Mouse (Mus musculus): Measurements from ENCODE around the gene Tjp2. TPM values are rescaled to one million over a fixed set of nuclear protein-coding genes. Genes with fewer than 3 reads are reported as not detected.

Gene Tjp2
- polyA plus RNA-seq, 1 experiment = 12.9 TPM

DNA sequence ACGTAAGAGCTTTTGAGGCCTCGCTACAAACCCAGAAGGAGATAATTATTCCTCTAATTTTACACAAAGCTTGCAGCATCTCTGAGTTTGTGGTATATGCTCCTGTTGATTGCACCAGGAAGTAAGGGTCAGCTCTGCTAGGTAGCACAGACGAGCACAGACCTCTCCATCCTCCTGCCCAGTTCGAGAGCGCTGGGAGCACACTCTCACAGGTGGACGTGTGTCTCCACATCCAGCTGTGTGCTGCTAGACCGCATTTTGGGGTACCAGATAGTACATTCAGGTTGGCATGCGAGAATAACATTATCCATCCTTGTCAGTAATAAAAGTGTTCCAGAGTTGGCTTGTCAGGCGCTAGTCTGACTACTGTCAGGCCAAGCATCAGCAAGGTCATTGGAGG, 5.8 kb downstream of the Tjp2 start:
- no peak for TF ChIP-seq CTCF (IDR thresholded peaks at IDR 0.05; ENCODE audit: borderline replicate concordance, extremely low read depth, insufficient read depth, insufficient read length)
- TF ChIP-seq POLR2A (IDR thresholded peaks at IDR 0.05; ENCODE audit: borderline replicate concordance, extremely low read depth, insufficient read depth, insufficient read length, poor library complexity, severe bottlenecking) = no peak

DNA sequence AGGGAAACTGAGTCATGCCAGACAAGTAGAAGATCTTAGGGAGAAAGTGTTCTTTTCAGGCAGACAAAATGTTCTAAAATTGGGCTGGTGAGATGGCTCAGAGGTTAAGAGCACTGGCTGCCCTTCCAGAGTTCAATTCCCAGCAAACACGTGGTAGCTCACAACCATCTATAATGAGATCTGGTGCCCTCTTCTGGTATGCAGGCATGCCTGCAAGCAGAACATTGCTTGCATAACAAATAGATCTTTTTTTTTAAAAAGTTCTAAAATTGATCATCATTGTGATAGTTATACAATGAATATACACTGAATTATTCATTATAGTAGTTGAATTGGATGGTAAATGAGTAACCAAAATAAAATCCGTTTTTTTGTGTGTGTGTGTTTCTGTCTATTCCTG, 6.5 kb downstream of the Tjp2 start:
- TF ChIP-seq POLR2A (IDR thresholded peaks at IDR 0.05; ENCODE audit: borderline replicate concordance, extremely low read depth, insufficient read depth, insufficient read length, poor library complexity, severe bottlenecking) (no peak), CTCF (IDR thresholded peaks at IDR 0.05; ENCODE audit: borderline replicate concordance, extremely low read depth, insufficient read depth, insufficient read length) (peak; percentile 33; the same call in 1 of the 2 replicates)

More for the DNA sequence above, 5.8 kb downstream of the Tjp2 start:
- DNase-seq (ENCODE audit: low read depth) = no peak

DNA sequence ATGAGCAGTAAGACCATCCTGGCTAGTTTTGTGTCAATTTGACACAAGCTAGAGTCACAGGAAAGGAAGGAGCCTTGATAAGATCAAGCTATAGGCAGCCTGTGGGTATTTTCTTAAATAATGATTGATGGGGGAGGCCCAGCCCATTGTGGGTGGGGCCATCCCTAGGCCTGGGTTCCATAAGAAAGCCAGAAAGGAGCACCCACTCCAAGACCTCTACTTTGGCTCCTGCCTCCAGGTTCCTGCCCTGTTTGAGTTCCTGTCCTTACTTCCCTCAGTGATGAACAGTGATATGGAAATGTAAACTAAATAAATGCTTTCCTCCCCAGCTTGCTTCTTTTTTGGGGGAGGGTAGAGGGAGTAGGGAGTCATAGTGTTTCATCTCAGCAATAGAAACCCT, 7.0 kb downstream of the Tjp2 start:
- DNase-seq (ENCODE audit: low read depth) = no peak
- TF ChIP-seq CTCF (IDR thresholded peaks at IDR 0.05; ENCODE audit: borderline replicate concordance, extremely low read depth, insufficient read depth, insufficient read length) (no peak), POLR2A (IDR thresholded peaks at IDR 0.05; ENCODE audit: borderline replicate concordance, extremely low read depth, insufficient read depth, insufficient read length, poor library complexity, severe bottlenecking) (no peak)

More for the DNA sequence above, 6.5 kb downstream of the Tjp2 start:
- DNase-seq (ENCODE audit: low read depth) = no peak

DNA sequence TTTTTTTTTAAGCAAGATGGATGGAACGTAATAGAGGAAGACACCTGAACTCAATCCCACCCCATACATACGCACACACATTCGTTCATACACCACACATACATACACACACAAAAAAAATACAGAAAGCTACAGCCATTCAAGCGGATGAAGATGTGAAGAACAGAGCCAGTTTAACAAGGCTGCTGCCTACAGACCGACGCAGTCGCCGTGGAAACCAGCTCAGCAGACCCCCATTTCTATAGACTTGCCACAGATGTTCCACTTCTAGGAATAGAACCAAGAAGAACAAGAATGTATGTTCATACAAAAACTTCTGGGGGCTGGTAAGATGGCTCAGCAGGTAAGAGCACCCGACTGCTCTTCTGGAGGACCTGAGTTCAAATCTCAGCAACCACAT, 8.1 kb downstream of the Tjp2 start:
- peak; percentile 76 for DNase-seq (ENCODE audit: low read depth)
- no peak for TF ChIP-seq POLR2A (IDR thresholded peaks at IDR 0.05; ENCODE audit: borderline replicate concordance, extremely low read depth, insufficient read depth, insufficient read length, poor library complexity, severe bottlenecking)
- TF ChIP-seq CTCF (IDR thresholded peaks at IDR 0.05; ENCODE audit: borderline replicate concordance, extremely low read depth, insufficient read depth, insufficient read length) = no peak

DNA sequence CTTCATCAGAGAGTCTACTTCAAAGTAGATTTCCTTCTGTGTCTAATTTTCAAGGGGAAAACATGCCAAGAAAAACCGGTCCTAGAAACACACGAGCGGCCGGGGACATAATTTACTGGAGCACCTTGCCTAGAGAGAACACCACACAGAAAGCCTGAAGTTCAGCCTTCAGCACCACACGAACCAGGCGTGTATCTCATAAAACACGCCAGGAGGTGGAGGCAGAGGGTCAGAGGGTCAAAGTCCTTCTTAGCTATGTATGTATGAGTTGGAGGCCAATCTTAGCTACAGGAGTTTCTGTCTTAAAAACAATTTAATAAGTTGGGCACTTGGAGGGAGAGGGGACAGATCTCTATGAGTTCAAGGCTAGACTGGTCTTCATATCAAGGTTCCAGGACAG, 9.9 kb downstream of the Tjp2 start:
- DNase-seq (ENCODE audit: low read depth) = no peak
- no peak for TF ChIP-seq CTCF (IDR thresholded peaks at IDR 0.05; ENCODE audit: borderline replicate concordance, extremely low read depth, insufficient read depth, insufficient read length)
- no peak for TF ChIP-seq POLR2A (IDR thresholded peaks at IDR 0.05; ENCODE audit: borderline replicate concordance, extremely low read depth, insufficient read depth, insufficient read length, poor library complexity, severe bottlenecking)

DNA sequence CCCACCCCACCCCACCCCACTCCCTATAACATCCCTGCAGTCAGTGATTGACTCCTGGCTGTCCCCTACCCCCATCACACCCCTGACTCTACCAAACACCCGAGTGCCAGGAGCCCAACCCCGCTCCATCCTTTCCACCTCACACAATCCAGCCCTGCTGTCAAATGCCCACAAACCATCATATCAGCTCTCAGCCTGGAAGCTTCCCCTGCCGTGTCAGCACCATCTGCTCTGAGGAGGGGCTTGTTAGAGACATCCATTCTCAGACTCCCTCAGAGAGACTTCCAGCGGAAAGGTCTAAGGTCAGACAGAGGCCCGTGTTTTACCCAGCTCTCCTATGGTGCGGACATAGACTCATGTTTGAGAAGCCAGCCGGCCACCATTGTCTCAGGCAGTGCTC, 11.5 kb downstream of the Tjp2 start:
- DNase-seq (ENCODE audit: low read depth) = peak; percentile 53
- no peak for TF ChIP-seq CTCF (IDR thresholded peaks at IDR 0.05; ENCODE audit: borderline replicate concordance, extremely low read depth, insufficient read depth, insufficient read length)
- no peak for TF ChIP-seq POLR2A (IDR thresholded peaks at IDR 0.05; ENCODE audit: borderline replicate concordance, extremely low read depth, insufficient read depth, insufficient read length, poor library complexity, severe bottlenecking)

DNA sequence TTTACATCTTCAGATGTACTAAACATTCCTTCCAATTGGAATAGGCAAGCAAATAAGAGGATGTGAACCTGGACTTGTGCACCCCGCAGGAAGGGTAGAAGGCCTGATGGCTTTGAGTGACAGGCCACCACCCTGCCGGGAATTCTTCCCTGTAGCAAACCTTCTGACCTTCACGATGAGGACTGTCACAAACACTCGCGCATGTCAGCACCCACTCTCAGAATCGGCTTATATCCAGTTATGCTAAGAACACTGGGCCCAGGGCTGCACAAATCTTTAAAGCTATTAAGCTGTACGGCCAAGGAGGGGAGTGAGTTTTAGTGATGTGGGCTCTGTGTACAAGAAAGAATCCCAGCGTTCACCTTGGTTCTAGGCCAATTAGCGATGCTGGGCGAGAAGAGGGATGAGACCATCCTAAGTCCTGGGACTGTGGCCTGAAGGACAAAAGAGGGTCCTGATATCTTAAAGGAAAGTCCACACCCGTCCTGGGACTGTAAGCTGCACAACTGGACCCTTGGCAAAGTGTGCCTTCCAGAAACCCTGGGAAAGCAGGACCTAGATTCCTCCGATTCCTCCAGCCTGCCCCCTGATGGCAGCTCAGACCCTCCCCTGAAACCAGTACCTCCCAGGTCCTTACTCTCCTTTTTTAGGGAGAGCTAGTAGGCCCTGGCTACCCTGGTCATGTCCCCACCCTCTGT, 12.1 kb downstream of the Tjp2 start:
- DNase-seq (ENCODE audit: low read depth) = no peak
- no peak for TF ChIP-seq POLR2A (IDR thresholded peaks at IDR 0.05; ENCODE audit: borderline replicate concordance, extremely low read depth, insufficient read depth, insufficient read length, poor library complexity, severe bottlenecking)
- no peak for TF ChIP-seq CTCF (IDR thresholded peaks at IDR 0.05; ENCODE audit: borderline replicate concordance, extremely low read depth, insufficient read depth, insufficient read length)

DNA sequence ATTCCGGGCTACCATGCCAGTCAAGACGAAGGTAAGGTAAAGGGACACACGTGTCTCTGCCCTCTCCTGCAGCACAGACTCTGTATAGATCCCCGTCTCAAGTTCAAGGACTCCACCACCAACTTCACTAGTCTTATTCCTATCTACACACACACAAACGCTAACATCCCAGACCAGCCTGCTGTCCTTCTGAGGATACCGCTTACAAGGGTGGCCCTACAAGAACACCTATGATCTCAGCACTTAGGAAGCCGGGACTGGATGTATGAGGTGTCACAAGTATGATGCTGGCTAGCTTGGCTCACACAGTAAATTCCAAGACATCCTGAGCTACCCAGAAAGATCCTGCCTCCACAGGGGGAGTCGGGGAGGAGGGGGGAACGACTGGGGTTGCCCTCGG, 13.7 kb downstream of the Tjp2 start:
- TF ChIP-seq POLR2A (IDR thresholded peaks at IDR 0.05; ENCODE audit: borderline replicate concordance, extremely low read depth, insufficient read depth, insufficient read length, poor library complexity, severe bottlenecking) = no peak
- TF ChIP-seq CTCF (IDR thresholded peaks at IDR 0.05; ENCODE audit: borderline replicate concordance, extremely low read depth, insufficient read depth, insufficient read length) = no peak
- no peak for DNase-seq (ENCODE audit: low read depth)

DNA sequence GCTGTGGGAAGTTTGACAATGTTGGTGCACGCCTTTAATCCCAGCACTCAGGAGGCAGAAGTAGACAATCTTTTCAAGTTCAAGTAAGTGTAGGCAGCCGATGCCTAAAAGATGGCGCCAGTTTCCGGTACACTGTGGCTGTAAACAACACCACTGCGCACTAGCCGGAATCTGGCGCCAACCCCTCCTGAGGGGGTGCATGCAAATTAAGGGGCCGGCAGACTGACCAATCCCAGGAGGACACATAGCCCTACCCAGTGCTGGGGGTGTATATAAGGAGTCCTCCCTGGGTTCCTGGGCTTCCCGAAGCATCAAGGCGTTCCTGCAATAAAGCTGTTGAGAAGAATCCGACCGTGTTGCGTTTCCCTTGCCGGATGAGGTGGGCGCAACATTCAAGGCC, 15.3 kb downstream of the Tjp2 start:
- no peak for DNase-seq (ENCODE audit: low read depth)
- no peak for TF ChIP-seq POLR2A (IDR thresholded peaks at IDR 0.05; ENCODE audit: borderline replicate concordance, extremely low read depth, insufficient read depth, insufficient read length, poor library complexity, severe bottlenecking)

DNA sequence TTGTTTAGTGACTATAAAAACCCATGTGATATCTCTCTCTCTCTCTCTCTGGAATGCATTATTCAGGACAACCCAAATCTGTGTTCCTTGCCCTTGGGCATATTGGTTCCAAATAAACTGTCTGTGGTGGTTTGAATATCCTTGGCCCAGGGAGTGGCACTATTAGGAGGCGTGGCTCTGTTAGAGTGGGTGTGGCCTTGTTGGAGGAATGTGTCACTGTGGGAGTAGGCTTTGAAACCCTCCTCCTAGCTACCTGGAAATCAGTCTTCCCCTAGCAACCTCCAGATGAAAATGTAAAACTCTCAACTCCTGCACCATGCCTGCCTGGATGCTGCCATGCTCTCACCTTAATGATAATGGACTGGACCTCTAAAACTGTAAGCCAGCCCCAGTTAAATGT, 16.9 kb downstream of the Tjp2 start:
- no peak for DNase-seq (ENCODE audit: low read depth)
- TF ChIP-seq POLR2A (IDR thresholded peaks at IDR 0.05; ENCODE audit: borderline replicate concordance, extremely low read depth, insufficient read depth, insufficient read length, poor library complexity, severe bottlenecking) = no peak
- no peak for TF ChIP-seq CTCF (IDR thresholded peaks at IDR 0.05; ENCODE audit: borderline replicate concordance, extremely low read depth, insufficient read depth, insufficient read length)

DNA sequence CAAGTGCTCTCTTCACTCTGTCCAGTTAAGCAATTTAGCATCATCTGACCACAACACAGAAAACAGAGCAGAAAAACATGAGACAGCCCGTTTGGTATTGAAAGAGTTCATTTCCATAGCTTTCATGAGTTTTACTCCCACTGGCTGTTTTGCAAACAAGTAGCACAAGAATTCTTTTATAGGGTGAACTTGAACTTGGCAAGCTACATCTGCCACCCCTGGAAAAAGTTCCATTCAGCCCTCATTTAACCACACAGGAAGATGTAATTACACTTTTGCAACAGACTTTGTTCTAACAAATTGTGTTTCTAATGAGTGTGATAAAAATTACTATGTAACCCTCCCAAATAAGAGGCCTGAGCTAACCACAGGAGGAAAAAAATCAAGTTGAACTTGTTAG, 19.8 kb downstream of the Tjp2 start:
- TF ChIP-seq POLR2A (IDR thresholded peaks at IDR 0.05; ENCODE audit: borderline replicate concordance, extremely low read depth, insufficient read depth, insufficient read length, poor library complexity, severe bottlenecking) = no peak
- no peak for TF ChIP-seq CTCF (IDR thresholded peaks at IDR 0.05; ENCODE audit: borderline replicate concordance, extremely low read depth, insufficient read depth, insufficient read length)
- DNase-seq (ENCODE audit: low read depth) = peak; percentile 44

DNA sequence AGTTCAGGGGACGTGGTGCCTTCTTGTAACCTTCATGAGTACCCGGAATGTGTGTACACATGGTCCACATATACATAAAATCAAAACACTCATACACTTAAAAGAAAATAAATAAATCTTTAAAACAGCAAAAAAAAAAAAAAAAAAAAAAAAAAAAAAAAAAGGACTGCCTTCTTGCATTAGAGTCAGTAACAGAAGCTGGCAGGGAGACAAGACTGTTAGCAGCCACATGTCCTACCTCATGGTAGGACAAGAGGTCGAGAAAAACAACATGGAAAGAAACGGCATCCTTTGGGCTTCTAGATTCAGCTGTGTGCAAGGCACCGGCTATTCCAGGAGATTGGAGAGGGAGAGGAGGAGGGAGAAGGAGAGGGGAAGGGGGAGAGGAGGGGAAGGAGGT, 23.0 kb downstream of the Tjp2 start:
- peak; percentile 45 for DNase-seq (ENCODE audit: low read depth)
- no peak for TF ChIP-seq POLR2A (IDR thresholded peaks at IDR 0.05; ENCODE audit: borderline replicate concordance, extremely low read depth, insufficient read depth, insufficient read length, poor library complexity, severe bottlenecking)
- TF ChIP-seq CTCF (IDR thresholded peaks at IDR 0.05; ENCODE audit: borderline replicate concordance, extremely low read depth, insufficient read depth, insufficient read length) = no peak
